Mouse (Mus musculus): ENCODE measurements around the gene Crat. TPM values are rescaled to one million over a fixed set of nuclear protein-coding genes. Genes with fewer than 3 reads are reported as not detected.

The Crat gene
- polyA plus RNA-seq, 1 experiment from 2014 or later: 30.0 TPM

DNA sequence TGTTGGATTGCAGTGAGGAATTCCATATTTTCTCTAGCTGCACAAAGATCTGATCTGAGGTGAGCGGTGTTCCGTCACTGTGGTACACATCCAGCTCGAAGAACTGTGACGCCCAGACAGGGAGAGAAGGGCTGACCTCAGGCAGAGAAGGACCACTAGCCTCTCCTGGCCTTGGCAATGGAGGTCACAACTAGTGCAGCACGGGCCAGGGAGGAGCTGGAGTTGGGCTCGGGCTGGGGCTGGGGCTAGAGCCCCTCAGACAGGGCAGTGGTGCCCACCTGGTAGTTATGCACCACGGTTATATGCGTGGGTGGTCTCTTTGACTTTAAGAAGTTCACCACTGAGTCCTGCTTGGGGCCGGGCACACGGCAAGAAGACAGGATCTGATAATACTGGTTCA lies 7.8 kb downstream of the Crat start:
- no peak overlapping the region for H3K4me3 ChIP-seq (ENCODE audit: low read depth, low read length)
- no peaks in the 10 kb centered on the region for H3K9me3 ChIP-seq (ENCODE audit: control insufficient read depth, low read depth, low read length)
- no peaks in the 10 kb centered on the region for H3K4me1 ChIP-seq (ENCODE audit: control insufficient read depth, insufficient read depth, low read length)
- no peaks in the 10 kb centered on the region for H3K27me3 ChIP-seq (ENCODE audit: control insufficient read depth, insufficient read depth, low read length)
- H3K9ac ChIP-seq (replicated peaks; ENCODE audit: low read depth, low read length): no peak overlapping the region
- no peak overlapping the region for H3K4me2 ChIP-seq (replicated peaks; ENCODE audit: low read depth, low read length)
- H3K27ac ChIP-seq (ENCODE audit: low read length): no peak overlapping the region
- ATAC-seq (ENCODE audit: insufficient number of reproducible peaks, insufficient read depth, low FRiP score, low read depth): no peak
- WGBS: 88% methylated on average over 10 of the region's 10 CpGs
- H3K36me3 ChIP-seq (ENCODE audit: control insufficient read depth, insufficient read depth, low read length): peaks cover 3% of the 10 kb centered on the region

DNA sequence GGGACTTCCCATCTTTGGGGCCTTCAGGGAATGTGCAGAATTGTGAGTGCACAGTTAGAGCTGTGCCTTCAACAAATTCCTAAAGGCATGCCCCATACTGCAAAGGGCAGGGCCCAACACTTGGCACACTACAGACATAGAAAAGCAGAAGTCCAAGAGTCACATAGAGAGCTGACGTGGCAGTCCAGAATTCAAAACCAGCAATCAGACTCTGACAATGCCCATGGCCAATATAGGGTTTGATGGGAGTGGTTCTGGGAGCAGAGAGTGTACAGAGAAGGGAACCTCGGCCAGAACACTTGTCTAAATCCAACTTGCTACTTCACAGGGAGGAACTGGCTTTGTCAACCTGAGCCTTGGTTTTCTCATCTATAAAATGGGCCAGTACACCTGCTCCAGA lies 8.4 kb downstream of the Crat start:
- no peak overlapping the region for H3K9ac ChIP-seq (replicated peaks; ENCODE audit: low read depth, low read length)
- H3K27ac ChIP-seq (ENCODE audit: low read length): no peak overlapping the region
- H3K4me1 ChIP-seq (ENCODE audit: control insufficient read depth, insufficient read depth, low read length): no peaks in the 10 kb centered on the region
- 92% methylated on average over 2 of the region's 2 CpGs for whole genome bisulfite sequencing
- H3K9me3 ChIP-seq (ENCODE audit: control insufficient read depth, low read depth, low read length): no peaks in the 10 kb centered on the region
- H3K27me3 ChIP-seq (ENCODE audit: control insufficient read depth, insufficient read depth, low read length): no peaks in the 10 kb centered on the region
- no peak overlapping the region for H3K4me3 ChIP-seq (ENCODE audit: low read depth, low read length)
- H3K36me3 ChIP-seq (ENCODE audit: control insufficient read depth, insufficient read depth, low read length): peaks cover 3% of the 10 kb centered on the region
- no peak for ATAC-seq (ENCODE audit: insufficient number of reproducible peaks, insufficient read depth, low FRiP score, low read depth)
- H3K4me2 ChIP-seq (replicated peaks; ENCODE audit: low read depth, low read length): no peak overlapping the region

DNA sequence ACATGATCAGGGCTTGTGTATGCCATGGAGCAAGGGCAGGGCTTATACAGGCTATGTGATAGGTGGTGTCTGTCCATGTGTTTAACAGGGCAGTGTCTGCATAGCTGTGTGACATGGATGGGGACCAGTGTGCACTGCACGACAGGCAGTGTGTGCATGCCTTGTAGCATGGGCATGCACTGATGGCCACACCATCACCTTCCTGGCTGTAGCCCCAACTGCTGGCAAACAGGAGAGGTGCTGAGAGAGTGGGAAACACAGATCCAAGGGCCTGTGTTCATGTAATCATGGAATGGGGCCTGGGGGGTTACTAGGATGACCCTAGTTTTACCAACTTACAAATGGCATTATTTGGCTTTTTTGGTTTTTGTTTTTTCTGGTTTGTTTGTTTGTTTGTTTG lies 11.7 kb downstream of the Crat start:
- Histone ChIP-seq H3K4me1 (ENCODE audit: control insufficient read depth, insufficient read depth, low read length) (0 out of 2 replicates have a peak, but pooled peaks cover 3% of the 10 kb centered on the region), H3K27ac (ENCODE audit: low read length) (no peak overlapping the region), H3K4me2 (replicated peaks; ENCODE audit: low read depth, low read length) (no peak overlapping the region), H3K27me3 (ENCODE audit: control insufficient read depth, insufficient read depth, low read length) (no peaks in the 10 kb centered on the region), H3K9me3 (ENCODE audit: control insufficient read depth, low read depth, low read length) (no peaks in the 10 kb centered on the region), H3K4me3 (ENCODE audit: low read depth, low read length) (no peak overlapping the region), H3K36me3 (ENCODE audit: control insufficient read depth, insufficient read depth, low read length) (peaks cover 13% of the 10 kb centered on the region), H3K9ac (replicated peaks; ENCODE audit: low read depth, low read length) (no peak overlapping the region)
- 87% methylated on average over 1 of the region's 1 CpGs for WGBS
- no peak for ATAC-seq (ENCODE audit: insufficient number of reproducible peaks, insufficient read depth, low FRiP score, low read depth)

DNA sequence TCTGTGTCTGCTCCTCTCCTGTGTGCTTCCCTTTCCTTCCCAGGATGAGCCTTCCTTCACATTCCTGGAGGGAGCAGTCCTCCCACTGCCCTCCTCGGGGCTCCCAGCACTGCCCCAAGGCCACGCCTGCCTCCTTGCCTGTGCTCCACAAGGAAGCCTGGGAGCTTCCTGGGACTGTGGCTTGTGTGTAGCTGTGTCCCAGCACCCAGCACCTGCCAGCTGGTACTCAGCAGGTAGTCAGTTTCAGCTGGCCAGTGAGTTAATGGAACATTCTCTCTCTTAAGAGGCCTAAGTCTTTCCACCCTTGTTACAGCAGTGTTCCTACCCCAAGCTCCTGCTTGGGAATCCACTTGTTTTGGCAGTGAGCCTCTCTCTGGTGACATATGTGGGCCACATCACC lies 12.8 kb downstream of the Crat start:
- Histone ChIP-seq H3K9ac (replicated peaks; ENCODE audit: low read depth, low read length) (no peak overlapping the region), H3K4me1 (ENCODE audit: control insufficient read depth, insufficient read depth, low read length) (0 out of 2 replicates have a peak, but pooled peaks cover 3% of the 10 kb centered on the region), H3K9me3 (ENCODE audit: control insufficient read depth, low read depth, low read length) (no peaks in the 10 kb centered on the region), H3K27ac (ENCODE audit: low read length) (no peak overlapping the region), H3K4me3 (ENCODE audit: low read depth, low read length) (no peak overlapping the region), H3K36me3 (ENCODE audit: control insufficient read depth, insufficient read depth, low read length) (peaks cover 19% of the 10 kb centered on the region), H3K27me3 (ENCODE audit: control insufficient read depth, insufficient read depth, low read length) (no peaks in the 10 kb centered on the region), H3K4me2 (replicated peaks; ENCODE audit: low read depth, low read length) (no peak overlapping the region)
- WGBS: 54% methylated on average over 2 of the region's 2 CpGs
- ATAC-seq (ENCODE audit: insufficient number of reproducible peaks, insufficient read depth, low FRiP score, low read depth): no peak

DNA sequence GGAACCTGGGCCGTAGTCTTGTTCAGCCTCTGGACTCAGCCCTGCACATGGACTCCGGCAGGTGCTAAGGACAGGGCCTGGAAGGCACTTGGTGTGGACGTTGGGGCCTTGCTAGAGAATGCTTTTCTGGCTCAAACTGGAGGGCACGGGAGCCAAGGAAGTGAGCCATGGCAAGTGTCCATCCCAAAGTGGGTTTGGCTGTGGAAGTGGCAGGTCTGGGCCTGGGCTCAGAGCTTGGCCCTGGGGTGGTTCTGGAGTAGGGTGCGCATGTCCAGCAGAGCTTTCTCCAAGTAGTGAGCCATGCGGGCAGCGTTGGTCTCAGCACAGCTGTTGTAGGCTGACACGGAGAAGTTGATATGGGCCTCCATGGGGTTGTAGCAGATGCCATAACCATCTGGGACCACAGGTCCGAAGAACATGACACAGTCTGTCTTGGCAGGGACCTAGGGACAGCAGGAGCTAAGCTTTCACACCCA lies 13.2 kb downstream of the Crat start:
- ATAC-seq (ENCODE audit: insufficient number of reproducible peaks, insufficient read depth, low FRiP score, low read depth): no peak
- H3K4me1 ChIP-seq (ENCODE audit: control insufficient read depth, insufficient read depth, low read length): 0 out of 2 replicates have a peak, but pooled peaks cover 3% of the 10 kb centered on the region
- 90% methylated on average over 9 of the region's 9 CpGs for WGBS
- no peak overlapping the region for H3K4me2 ChIP-seq (replicated peaks; ENCODE audit: low read depth, low read length)
- H3K27me3 ChIP-seq (ENCODE audit: control insufficient read depth, insufficient read depth, low read length): no peaks in the 10 kb centered on the region
- H3K36me3 ChIP-seq (ENCODE audit: control insufficient read depth, insufficient read depth, low read length): peaks cover 23% of the 10 kb centered on the region
- no peaks in the 10 kb centered on the region for H3K9me3 ChIP-seq (ENCODE audit: control insufficient read depth, low read depth, low read length)
- no peak overlapping the region for H3K4me3 ChIP-seq (ENCODE audit: low read depth, low read length)
- no peak overlapping the region for H3K27ac ChIP-seq (ENCODE audit: low read length)
- no peak overlapping the region for H3K9ac ChIP-seq (replicated peaks; ENCODE audit: low read depth, low read length)

DNA sequence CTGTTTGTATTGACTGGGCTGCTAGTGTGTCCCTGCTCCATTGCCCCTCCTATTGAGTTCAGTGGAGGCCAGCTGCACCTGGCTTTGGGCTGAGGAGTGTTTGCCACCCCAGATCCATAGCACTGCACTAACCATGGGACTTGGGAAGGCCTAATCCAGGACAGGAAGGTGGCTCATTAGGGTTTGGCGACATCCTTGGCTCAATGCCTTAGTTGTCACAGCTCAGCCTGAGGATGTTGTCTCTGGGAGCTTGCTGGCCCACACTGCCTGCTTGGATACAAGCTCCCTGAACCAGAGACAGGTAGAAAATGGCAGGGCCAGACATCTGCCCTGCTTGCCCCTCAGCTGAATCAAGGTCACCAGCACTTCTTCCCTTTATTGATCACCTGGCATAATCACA lies 14.0 kb downstream of the Crat start:
- Histone ChIP-seq H3K4me1 (ENCODE audit: control insufficient read depth, insufficient read depth, low read length) (0 out of 2 replicates have a peak, but pooled peaks cover 3% of the 10 kb centered on the region), H3K36me3 (ENCODE audit: control insufficient read depth, insufficient read depth, low read length) (peaks cover 32% of the 10 kb centered on the region), H3K9me3 (ENCODE audit: control insufficient read depth, low read depth, low read length) (no peaks in the 10 kb centered on the region), H3K4me3 (ENCODE audit: low read depth, low read length) (no peak overlapping the region), H3K27me3 (ENCODE audit: control insufficient read depth, insufficient read depth, low read length) (no peaks in the 10 kb centered on the region), H3K4me2 (replicated peaks; ENCODE audit: low read depth, low read length) (no peak overlapping the region), H3K9ac (replicated peaks; ENCODE audit: low read depth, low read length) (no peak overlapping the region), H3K27ac (ENCODE audit: low read length) (no peak overlapping the region)
- 83% methylated on average over 1 of the region's 1 CpGs for WGBS
- ATAC-seq (ENCODE audit: insufficient number of reproducible peaks, insufficient read depth, low FRiP score, low read depth): no peak

DNA sequence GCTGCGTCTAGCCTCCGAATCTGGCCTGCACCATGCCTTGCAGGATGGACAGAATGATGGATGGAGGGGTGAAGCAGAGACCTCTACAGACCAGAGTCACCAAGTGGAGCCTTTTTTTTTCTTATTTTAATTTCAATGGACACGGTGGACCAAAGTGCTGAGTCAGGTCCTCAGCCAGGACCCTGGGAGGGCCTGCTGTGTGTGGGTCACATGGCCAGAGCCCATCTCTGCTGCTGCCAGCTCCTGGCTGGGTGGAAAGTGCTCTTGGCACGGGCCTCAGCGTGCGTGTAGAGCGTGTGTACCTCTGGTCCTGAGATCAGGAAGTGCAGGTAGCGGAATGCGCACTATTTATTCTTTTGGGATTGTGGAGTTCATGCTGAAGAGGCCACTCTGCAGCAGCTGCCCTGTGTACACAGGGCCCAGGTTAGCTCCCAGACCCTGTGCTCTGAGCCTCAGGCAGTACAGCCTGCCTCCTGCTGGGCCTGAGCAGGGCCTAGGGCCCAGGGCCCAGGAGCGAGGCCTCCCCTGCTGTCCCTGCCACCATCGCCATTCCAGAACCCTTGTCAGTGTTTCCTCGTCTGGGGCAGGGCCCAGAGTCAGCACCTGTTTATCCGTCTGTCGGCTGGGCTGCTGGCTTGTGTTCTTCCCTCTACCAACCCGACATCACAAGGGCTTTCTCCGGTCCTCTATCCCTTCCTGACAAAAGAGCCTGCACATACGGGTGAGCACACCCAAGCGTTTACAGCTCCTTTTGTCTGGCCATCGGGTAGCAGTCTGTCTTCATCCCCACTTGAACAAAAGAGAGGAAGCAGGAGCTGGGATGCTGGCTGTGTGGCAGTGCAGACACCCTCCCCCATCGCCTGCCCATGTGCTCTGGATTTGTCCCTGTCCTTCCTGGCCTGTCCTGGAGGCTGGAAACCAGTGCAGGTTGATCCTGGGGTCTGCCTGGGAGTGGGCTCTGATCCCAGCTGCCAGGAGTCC lies 16.1 kb downstream of the Crat start:
- H3K9ac ChIP-seq (replicated peaks; ENCODE audit: low read depth, low read length): no peak overlapping the region
- no peak overlapping the region for H3K27ac ChIP-seq (ENCODE audit: low read length)
- no peaks in the 10 kb centered on the region for H3K27me3 ChIP-seq (ENCODE audit: control insufficient read depth, insufficient read depth, low read length)
- no peak overlapping the region for H3K4me3 ChIP-seq (ENCODE audit: low read depth, low read length)
- H3K9me3 ChIP-seq (ENCODE audit: control insufficient read depth, low read depth, low read length): no peaks in the 10 kb centered on the region
- H3K36me3 ChIP-seq (ENCODE audit: control insufficient read depth, insufficient read depth, low read length): peaks cover 32% of the 10 kb centered on the region
- H3K4me1 ChIP-seq (ENCODE audit: control insufficient read depth, insufficient read depth, low read length): 0 out of 2 replicates have a peak, but pooled peaks cover 3% of the 10 kb centered on the region
- WGBS: 63% methylated on average over 20 of the region's 20 CpGs
- H3K4me2 ChIP-seq (replicated peaks; ENCODE audit: low read depth, low read length): no peak overlapping the region
- ATAC-seq (ENCODE audit: insufficient number of reproducible peaks, insufficient read depth, low FRiP score, low read depth): peak; percentile 57; the same call in 1 of the 2 replicates

DNA sequence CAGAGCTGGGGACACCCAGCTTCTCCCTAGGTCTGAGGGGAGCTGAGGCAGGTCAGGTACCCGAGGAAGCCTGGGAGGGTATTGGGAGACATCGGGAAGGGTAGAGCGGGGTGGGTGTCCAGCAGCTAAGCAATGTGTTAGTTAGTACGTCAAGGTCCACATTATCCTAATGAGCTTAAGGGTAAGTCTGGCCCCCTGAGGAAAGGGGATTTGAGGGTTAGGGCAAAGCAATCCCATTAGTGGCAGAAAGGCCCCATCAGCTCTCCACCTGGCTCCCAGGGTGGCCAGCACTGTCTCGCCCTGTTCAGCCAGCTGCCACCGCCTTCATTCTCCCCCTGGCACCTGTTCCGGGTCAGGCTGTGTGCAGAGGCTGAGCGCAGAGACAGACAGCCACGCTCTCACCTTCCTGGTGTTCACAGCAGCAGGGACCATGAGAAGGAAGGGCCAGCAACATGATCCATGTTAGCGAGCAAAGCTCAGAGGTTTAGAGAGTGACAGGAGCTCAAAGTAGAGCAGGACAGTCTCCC lies 17.6 kb downstream of the Crat start:
- no peak for ATAC-seq (ENCODE audit: insufficient number of reproducible peaks, insufficient read depth, low FRiP score, low read depth)
- H3K9ac ChIP-seq (replicated peaks; ENCODE audit: low read depth, low read length): no peak overlapping the region
- H3K4me2 ChIP-seq (replicated peaks; ENCODE audit: low read depth, low read length): no peak overlapping the region
- no peaks in the 10 kb centered on the region for H3K27me3 ChIP-seq (ENCODE audit: control insufficient read depth, insufficient read depth, low read length)
- no peak overlapping the region for H3K27ac ChIP-seq (ENCODE audit: low read length)
- peaks cover 10% of the 10 kb centered on the region; the same call in 1 of the 2 replicates for H3K4me1 ChIP-seq (ENCODE audit: control insufficient read depth, insufficient read depth, low read length)
- H3K36me3 ChIP-seq (ENCODE audit: control insufficient read depth, insufficient read depth, low read length): peaks cover 28% of the 10 kb centered on the region
- H3K4me3 ChIP-seq (ENCODE audit: low read depth, low read length): no peak overlapping the region
- 85% methylated on average over 10 of the region's 10 CpGs for WGBS
- no peaks in the 10 kb centered on the region for H3K9me3 ChIP-seq (ENCODE audit: control insufficient read depth, low read depth, low read length)

Measured in stomach, embryonic 14.5 days (tissue).